Comparison of ENCODE assay signal across 9 mouse cellular contexts in genomic region chr17:84510355-84510754, GRCm38 (mm10). TPM values are rescaled to one million over a fixed set of nuclear protein-coding genes. Genes with fewer than 3 reads are reported as not detected.
DNase-seq lines count a peak whose midpoint lies in the region; ATAC-seq and TF ChIP-seq lines count a peak whose summit lies in the region.
"Had no signal": no experiment of that assay in that cellular context is flagged by ENCODE, and none has a peak within 500 bp of the region (broad histone marks: within the 10 kb centered on the region; RNA-seq: fewer than 3 reads in every experiment).

No protein-coding gene starts in this region.

- no peak overlapping the region for H3K27ac ChIP-seq in forebrain, postnatal 0 days (ENCODE audit: low read depth, low read length)
- H3K27ac ChIP-seq in forebrain, embryonic 15.5 days (replicated peaks), result no peak overlapping the region
- H3K27ac ChIP-seq in embryonic fibroblast, embryonic 13.5 days (ENCODE audit: insufficient read depth, low read length), result peak overlapping the region; percentile 95

- H3K9me3 ChIP-seq in forebrain, postnatal 0 days (ENCODE audit: low read length), result no peaks in the 10 kb centered on the region
- no peaks in the 10 kb centered on the region for H3K9me3 ChIP-seq in forebrain, embryonic 15.5 days

- no peaks in the 10 kb centered on the region; the same call in 1 of the 2 replicates for H3K4me1 ChIP-seq in forebrain, postnatal 0 days (ENCODE audit: insufficient read depth)
- peaks cover 35% of the 10 kb centered on the region for H3K4me1 ChIP-seq in forebrain, embryonic 15.5 days
- H3K4me1 ChIP-seq in embryonic fibroblast, embryonic 13.5 days (ENCODE audit: control insufficient read depth, insufficient read depth, low read length), result peaks cover 10% of the 10 kb centered on the region

- H3K27me3 ChIP-seq in forebrain, postnatal 0 days (ENCODE audit: insufficient read depth, low read length), result no peaks in the 10 kb centered on the region
- peaks cover 12% of the 10 kb centered on the region; the same call in 1 of the 2 replicates for H3K27me3 ChIP-seq in forebrain, embryonic 15.5 days

- no peaks in the 10 kb centered on the region for H3K36me3 ChIP-seq in forebrain, postnatal 0 days (ENCODE audit: insufficient read depth)
- no peaks in the 10 kb centered on the region for H3K36me3 ChIP-seq in forebrain, embryonic 15.5 days

- ATAC-seq in forebrain, postnatal 0 days, result peak; percentile 53
- no peak; the same call in 1 of the 2 replicates for ATAC-seq in forebrain, embryonic 15.5 days (replicated peaks)

- no peak for TF ChIP-seq CTCF in forebrain, postnatal 0 days (IDR thresholded peaks at IDR 0.05; ENCODE audit: low read depth)
- TF ChIP-seq CTCF in embryonic fibroblast, embryonic 13.5 days (IDR thresholded peaks at IDR 0.05; ENCODE audit: borderline replicate concordance, insufficient read depth, low read length), result no peak

- H3K4me2 ChIP-seq in forebrain, postnatal 0 days (ENCODE audit: low read depth), result no peak overlapping the region
- no peak overlapping the region for H3K4me2 ChIP-seq in forebrain, embryonic 15.5 days (replicated peaks)

- H3K4me3 ChIP-seq in forebrain, postnatal 0 days (ENCODE audit: low read depth, low read length), result no peak overlapping the region
- H3K4me3 ChIP-seq in forebrain, embryonic 15.5 days, result no peak overlapping the region
- H3K4me3 ChIP-seq in embryonic fibroblast, embryonic 13.5 days (ENCODE audit: insufficient read depth, low read length), result no peak overlapping the region
- H3K4me3 ChIP-seq: erythroblast, embryonic 14.5 days had no signal

- no peak overlapping the region for H3K9ac ChIP-seq in forebrain, postnatal 0 days
- H3K9ac ChIP-seq in forebrain, embryonic 15.5 days (replicated peaks), result no peak overlapping the region

- intact Hi-C loops in left cerebral cortex, postnatal 4 days (cut with DNase I), result no loop called here

- WGBS in forebrain, postnatal 0 days, result 22% methylated on average over 5 of the region's 5 CpGs
- WGBS in forebrain, embryonic 15.5 days, result 29% methylated on average over 5 of the region's 5 CpGs

- TF ChIP-seq POLR2A in embryonic fibroblast, embryonic 13.5 days (IDR thresholded peaks at IDR 0.05; ENCODE audit: low read depth, low read length), result no peak

- peak; percentile 63 for DNase-seq in forebrain, postnatal 0 days
- peak; percentile 69 for DNase-seq in A20 (ENCODE audit: low read depth, low spot score)
- peak; percentile 4 to 23 for DNase-seq in kidney, adult 8-10 months
- DNase-seq in left cerebral cortex, postnatal 4 days, result peak; percentile 62
- no peak for DNase-seq in thymus, postnatal 36 days
- DNase-seq in spleen, adult 12 weeks (ENCODE audit: low spot score), result no peak

RNA-seq across cellular contexts. Expression of gene Plekhh2, which starts 1.3 kb away (rescaled TPM):
- 2.4 and 3.1 TPM in 2 replicates for total RNA-seq in forebrain, postnatal 0 days (2014; rRNA removed)
- polyA plus RNA-seq in forebrain, postnatal 0 days (2015; fragmentation: Nextera tagmentation; extraction: Ambion mirVana), result 0.73 and 1.0 TPM in 2 replicates
- 0.88 and 1.2 TPM in 2 replicates for polyA plus RNA-seq in forebrain, embryonic 15.5 days (2015; fragmentation: Nextera tagmentation; extraction: Ambion mirVana)
- 26.9 and 37.7 TPM in 2 replicates for polyA plus RNA-seq in embryonic fibroblast, embryonic 13.5 days (2011; ENCODE audit: insufficient read length, low read depth, missing spikeins)
- 1 to 10 TPM; 3.9 to 4.7 TPM for total RNA-seq in left cerebral cortex, postnatal 4 days (2021)
- polyA plus RNA-seq: erythroblast, embryonic 14.5 days had no signal

RNA-seq across cellular contexts. Expression of gene Thada, which starts 44.4 kb away (rescaled TPM):
- 15.7 and 19.2 TPM in 2 replicates for total RNA-seq in forebrain, postnatal 0 days (2014; rRNA removed)
- 1.6 and 2.6 TPM in 2 replicates for polyA plus RNA-seq in forebrain, postnatal 0 days (2015; fragmentation: Nextera tagmentation; extraction: Ambion mirVana)
- polyA plus RNA-seq in forebrain, embryonic 15.5 days (2015; fragmentation: Nextera tagmentation; extraction: Ambion mirVana), result 6.0 and 6.3 TPM in 2 replicates
- polyA plus RNA-seq in embryonic fibroblast, embryonic 13.5 days (2011; ENCODE audit: insufficient read length, low read depth, missing spikeins), result 15.9 and 20.3 TPM in 2 replicates
- total RNA-seq in left cerebral cortex, postnatal 4 days (2021), result 10 to 100 TPM; 18.4 to 21.7 TPM

Comparison
In these comparisons a context has a peak if more than half of its experiments do, and no peak if none do; other contexts are left out.
1. DNase-seq: peak in forebrain, postnatal 0 days (single experiment), A20 (single experiment), kidney, adult 8-10 months (2 of 2) and left cerebral cortex, postnatal 4 days (single experiment); none in thymus, postnatal 36 days (0 of 2) and spleen, adult 12 weeks (single experiment).
2. RNA of gene Plekhh2, which starts 1.3 kb away (polyA plus RNA-seq): 26.9 to 37.7 TPM in embryonic fibroblast, embryonic 13.5 days; 0.73 to 1.0 TPM in forebrain, postnatal 0 days and 0.88 to 1.2 TPM in forebrain, embryonic 15.5 days; every median in the first group is over 10 times any median in the second.